Mouse (Mus musculus) liver (tissue): ENCODE results near the gene Actg1.
A peak's percentile ranks its signal among the peaks of the same experiment; 100 is the strongest.

ENCODE experiments used
- DNase-seq: peaks from one replicate; pipeline ENCODE4 v3.0.0-alpha.2; 2020; ENCODE audit warnings: mixed read lengths

Gene Actg1

GRCm38 (mm10) chr11:120344310-120344920, 3.9 kb downstream of the Actg1 start:
- peak; percentile 2 for DNase-seq

DNA sequence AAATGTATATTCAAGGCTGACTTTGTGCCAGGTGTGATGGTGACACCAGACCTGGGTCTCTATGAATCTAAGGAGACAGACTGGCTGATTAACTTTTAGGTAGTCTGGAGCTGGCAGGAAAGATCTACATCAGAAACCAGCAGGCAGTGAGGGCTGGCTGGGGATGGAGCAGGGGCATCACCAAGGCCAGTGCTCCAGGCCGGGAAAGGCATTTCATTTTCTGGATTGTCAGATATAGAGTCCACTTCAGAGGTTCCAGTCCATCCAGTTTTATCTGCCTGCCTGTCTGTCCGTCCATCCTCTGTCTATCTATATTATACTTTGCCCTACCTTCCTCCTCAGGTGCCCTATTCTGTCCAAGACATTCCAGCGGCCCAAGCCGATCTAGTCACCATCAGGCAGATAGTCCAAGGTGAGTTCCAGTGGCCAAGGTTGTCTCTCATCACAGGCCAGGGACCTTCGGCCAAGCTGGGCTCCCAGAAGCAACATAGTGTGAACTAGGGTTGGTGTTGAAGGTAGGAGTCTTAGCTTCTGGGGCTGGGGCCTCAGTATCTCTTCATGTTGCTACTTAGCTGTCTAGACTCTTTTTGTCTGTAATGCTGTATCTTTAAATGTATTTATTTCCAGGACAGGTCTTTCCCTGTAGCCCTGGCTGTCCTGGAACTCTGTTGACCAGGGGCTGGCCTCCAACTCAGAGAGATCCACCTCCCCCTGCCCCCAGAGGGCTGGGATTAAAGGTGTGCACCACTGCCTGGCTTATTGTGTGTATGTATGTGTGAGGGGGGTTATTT, 4.6 kb downstream of the Actg1 start:
- DNase-seq = peak; percentile 4

DNA sequence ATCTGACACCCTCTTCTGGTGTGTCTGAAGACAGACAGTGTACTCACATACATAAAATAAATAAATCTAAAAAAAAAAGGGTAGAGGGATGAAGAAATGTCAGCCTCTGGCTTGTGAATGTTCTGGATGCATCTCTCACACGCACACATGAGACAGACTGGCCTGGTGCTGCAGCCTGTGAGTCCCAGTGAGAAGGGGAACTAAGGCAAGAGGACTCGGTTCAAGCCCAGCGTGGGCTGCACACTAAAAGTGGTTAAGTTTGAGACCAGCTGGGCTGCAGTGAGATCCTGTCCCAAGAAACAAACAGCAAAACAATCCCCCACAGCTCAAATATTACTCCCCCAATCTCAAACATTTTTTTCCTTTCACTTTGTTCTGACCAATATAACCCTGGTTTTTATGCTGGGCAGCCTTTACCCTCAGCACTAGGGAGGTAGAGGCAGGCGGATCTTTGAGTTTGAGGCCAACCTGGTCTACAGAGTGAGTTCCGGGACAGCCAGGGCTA, 5.6 kb downstream of the Actg1 start:
- peak; percentile 1 for DNase-seq

- peak; percentile 1 for DNase-seq
These were observed 6.7 kb downstream of the Actg1 start for GRCm38 (mm10) chr11:120341661-120342060.

- DNase-seq = peak; percentile 9
These were observed 8.3 kb downstream of the Actg1 start for GRCm38 (mm10) chr11:120339978-120340513.

- peak; percentile 2 for DNase-seq
These were observed 9.6 kb downstream of the Actg1 start for GRCm38 (mm10) chr11:120338786-120339185.

DNA sequence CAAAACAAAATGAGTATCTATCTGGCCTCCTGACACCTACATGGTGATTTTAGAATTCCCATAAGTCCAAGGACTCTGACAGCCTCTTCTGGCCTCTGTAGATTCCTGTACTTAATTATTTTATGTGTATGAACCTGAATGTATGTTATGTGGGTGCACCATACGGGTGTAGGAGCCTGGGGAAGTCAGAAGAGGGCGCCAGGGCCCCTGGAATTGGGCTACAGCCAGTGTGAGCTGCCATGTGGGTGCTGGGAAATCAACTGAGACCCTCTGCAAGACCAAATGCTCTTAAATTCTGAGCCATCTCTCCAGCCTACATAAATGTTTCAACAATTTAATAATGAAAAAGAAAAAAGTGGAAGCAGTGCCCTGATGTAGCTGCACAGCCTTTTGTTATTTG, 10.9 kb downstream of the Actg1 start:
- peak; percentile 13 for DNase-seq

DNA sequence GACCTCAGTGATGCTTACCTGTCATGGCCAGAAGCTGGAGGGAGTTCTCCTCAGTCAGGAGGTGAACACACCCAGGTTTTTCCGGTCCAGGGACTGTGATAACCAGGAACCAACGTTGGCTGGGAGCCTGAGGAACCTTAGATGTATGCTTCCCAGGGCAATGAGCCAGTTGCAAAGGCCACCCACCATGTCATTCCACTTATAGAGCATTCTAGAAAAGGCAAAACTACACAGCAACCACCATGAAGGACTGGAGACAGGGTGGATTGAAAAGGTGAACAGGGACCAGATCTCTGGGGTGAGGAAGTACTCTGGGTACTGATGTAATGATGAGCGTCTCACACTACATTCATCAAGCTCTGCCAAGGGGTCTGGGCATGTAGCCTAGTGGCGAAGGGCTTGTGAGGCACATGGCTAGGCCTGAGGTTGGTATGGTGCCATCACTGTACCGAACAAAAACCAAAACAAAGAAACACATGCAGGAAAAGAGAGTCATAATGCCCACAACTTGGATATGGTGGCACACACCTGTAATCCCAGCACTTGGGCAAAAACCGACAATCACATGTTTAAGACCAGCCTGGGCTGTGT, 12.8 kb downstream of the Actg1 start:
- DNase-seq = peak; percentile 1

DNA sequence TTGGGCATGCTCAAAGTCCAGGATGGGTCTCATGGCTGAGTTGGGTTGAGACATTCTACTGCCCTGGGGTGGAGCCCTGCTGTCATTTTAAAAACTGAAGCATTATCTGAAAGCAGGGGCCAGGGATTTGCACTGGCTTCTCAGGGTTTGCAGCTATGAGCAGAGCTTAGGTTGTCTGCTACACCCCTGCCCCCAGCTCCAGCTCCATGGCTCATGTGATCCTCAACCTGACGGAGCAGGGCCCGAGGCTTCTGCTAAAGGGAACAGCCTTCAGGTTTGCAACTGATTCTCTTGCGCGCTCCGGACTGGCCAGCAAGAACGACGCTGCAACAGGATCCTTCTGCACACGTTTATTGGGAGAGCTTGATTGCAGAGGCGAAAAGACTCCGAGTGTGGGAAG, 28.2 kb downstream of the Actg1 start:
- peak; percentile 2 for DNase-seq

- peak; percentile 1 for DNase-seq
These were observed 29.0 kb downstream of the Actg1 start for GRCm38 (mm10) chr11:120319310-120319709.

DNA sequence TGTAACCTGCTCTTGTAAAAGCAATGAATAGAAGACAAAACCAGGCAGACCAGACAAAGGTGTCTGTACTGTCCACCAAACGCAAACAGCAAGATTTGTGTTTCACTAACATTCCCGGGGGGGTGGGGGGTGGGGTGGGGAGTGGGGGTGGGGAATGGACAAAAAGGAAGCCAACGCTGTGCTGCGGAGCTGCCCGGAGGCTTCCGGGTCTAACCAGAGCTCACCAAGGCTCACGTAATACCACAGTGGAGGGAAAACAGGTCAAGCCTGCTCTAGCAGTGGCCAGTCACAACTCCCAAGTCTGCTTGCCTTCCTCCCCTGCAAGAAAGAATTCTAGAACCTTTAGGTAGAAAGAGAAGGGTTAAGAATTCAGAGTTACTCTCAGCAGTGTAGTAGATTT, 30.9 kb downstream of the Actg1 start:
- peak; percentile 3 for DNase-seq

DNA sequence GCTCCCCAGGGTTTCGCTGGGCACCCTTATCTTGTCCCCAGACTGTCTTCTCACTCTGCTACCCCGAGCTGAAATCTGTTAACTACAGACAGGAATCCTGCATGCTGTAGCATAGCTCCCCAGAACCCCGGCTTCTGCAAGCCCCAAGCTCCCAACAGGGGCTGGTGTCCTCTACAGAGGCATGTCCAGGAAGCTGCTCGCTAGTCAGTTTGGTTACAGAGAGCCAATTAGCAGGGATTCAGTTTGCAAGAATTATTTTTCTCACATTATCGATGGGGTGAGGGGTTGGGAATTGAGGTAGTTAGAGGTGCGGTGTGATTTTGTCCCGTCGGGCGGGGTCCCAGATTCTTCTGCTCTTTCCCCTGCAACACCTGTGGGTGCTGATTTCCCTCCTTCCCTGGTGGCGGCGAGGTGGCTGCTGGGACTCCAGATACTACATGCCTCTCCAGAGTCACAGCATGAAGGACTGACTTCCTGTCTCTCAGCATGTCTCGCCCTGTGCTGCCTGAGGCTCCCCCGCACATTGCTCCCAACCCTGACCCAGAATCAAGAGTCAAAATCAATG, 31.6 kb downstream of the Actg1 start:
- peak; percentile 50 for DNase-seq

DNA sequence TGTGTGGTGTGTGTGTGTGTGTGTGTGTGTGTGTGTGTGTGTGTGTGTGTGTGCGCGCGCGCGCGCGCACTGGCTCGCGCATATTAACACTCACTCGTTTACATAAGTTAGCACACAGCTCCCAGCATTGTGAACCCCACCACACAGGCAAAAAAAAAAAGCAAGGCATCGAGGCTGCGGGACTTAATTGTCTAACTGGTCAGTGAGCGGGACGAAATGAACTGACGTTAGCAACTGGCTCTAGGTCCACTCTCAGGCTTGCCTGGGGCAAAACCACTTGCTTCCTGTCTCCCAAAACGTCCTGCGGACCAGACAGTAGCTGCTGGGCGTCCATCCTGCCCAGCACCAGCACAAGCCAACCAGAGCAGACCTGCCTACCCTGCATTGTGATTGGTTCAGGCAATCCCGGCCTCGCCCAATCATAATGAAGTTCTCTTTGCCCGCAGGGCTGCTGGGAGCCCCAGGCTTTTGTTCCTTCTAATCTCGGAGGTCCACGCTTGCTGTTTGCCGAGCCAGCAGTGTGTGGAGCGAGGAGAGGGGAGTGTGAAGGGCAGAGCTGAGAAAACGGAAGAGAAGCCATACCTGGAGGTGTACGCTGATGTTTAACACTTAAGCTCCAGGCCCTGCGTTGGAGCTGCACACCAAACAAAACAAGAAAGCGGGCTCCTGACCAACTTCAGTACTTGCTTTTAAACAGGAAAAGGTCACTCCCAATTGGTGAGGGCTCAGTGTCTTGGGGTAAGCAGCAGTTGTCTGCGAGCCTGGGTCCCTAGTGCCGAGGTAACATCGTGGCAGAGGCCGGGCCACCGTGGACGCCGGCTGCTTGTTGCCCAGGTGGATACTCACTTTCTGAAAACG, 32.3 kb downstream of the Actg1 start:
- peak; percentile 94 for DNase-seq

DNA sequence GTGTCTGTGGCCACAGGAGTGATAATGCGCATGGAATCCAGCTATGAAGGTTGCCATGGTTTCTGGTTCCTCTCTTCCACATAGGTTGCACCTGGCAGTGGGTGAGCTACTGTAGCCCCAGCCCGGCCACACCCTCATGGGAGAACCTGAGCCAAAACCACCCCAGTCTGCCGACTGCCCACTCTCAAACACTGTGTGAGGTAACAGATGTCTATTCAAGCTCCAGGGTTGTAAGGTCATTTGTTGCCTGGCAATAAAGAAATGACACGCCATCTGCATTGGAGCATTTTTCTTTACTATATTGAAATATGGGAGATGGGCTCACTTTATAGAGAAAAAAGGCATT, 33.0 kb downstream of the Actg1 start:
- DNase-seq = peak; percentile 36

- peak; percentile 4 for DNase-seq
These were observed 33.5 kb downstream of the Actg1 start for GRCm38 (mm10) chr11:120314721-120315415.

- DNase-seq = peak; percentile 1
These were observed 34.2 kb downstream of the Actg1 start for GRCm38 (mm10) chr11:120313906-120314685.

GRCm38 (mm10) chr11:120312069-120312468, 36.3 kb downstream of the Actg1 start:
- DNase-seq = peak; percentile 1

GRCm38 (mm10) chr11:120311561-120311960, 36.8 kb downstream of the Actg1 start:
- DNase-seq = peak; percentile 5

- peak; percentile 94 for DNase-seq
These were observed 37.5 kb downstream of the Actg1 start for GRCm38 (mm10) chr11:120310813-120311312.
